16 mouse cellular contexts compared by ENCODE assay signal in the genomic region with DNA sequence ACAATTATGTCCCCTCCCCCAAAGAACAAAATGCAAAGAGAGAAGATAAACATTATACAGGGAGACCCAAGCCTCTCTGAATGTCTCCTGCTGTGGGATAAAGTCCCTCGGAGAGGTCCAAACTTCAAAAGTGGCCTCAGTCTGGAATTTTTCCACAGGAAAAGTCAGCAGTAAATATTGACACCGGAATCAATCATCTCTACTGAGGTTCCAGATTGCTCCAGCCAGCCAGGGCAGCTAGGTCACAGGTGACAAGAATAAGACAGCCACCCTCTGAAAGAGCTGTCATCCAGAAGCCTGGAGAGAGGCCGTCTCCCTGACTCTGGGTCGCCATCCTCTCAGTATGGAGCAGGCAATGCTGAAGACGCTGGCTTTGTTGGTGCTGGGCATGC. TPM values are rescaled to one million over a fixed set of nuclear protein-coding genes. Genes with fewer than 3 reads are reported as not detected.
DNase-seq lines count a peak whose midpoint lies in the region; ATAC-seq and TF ChIP-seq lines count a peak whose summit lies in the region.
"Had no signal": no experiment of that assay in that cellular context is flagged by ENCODE, and none has a peak within 500 bp of the region (broad histone marks: within the 10 kb centered on the region; RNA-seq: fewer than 3 reads in every experiment).

A gene (plus strand): TSS at position 155 of the 392 bp plus-strand sequence.

- peaks cover 18% of the 10 kb centered on the region; the same call in 1 of the 2 replicates for H3K4me1 ChIP-seq in hindbrain, embryonic 13.5 days (replicated peaks)
- H3K4me1 ChIP-seq in hindbrain, embryonic 11.5 days (replicated peaks; ENCODE audit: control insufficient read depth, insufficient read depth, low read length), result no peaks in the 10 kb centered on the region
- no peaks in the 10 kb centered on the region for H3K4me1 ChIP-seq in liver, embryonic 16.5 days (ENCODE audit: control insufficient read depth, low read depth, low read length)
- no peaks in the 10 kb centered on the region for H3K4me1 ChIP-seq in lung, postnatal 0 days (ENCODE audit: insufficient read depth, low read depth, low read length)
- H3K4me1 ChIP-seq: heart, embryonic 12.5 days had no signal

- ATAC-seq in hindbrain, embryonic 13.5 days (ENCODE audit: low FRiP score), result no peak
- ATAC-seq in hindbrain, embryonic 11.5 days (ENCODE audit: low FRiP score), result no peak
- peak; percentile 82 for ATAC-seq in liver, embryonic 16.5 days (ENCODE audit: low read depth)
- ATAC-seq in megakaryocyte-erythroid progenitor cell, adult 5-6 weeks (replicated peaks; ENCODE audit: low FRiP score, low TSS enrichment, poor library complexity, severe bottlenecking), result no peak
- ATAC-seq in lung, postnatal 0 days, result no peak

- peak within 1 kb of the TSS; percentile 15; the same call in 1 of the 2 replicates for H3K27ac ChIP-seq in hindbrain, embryonic 13.5 days
- H3K27ac ChIP-seq in hindbrain, embryonic 11.5 days (ENCODE audit: low read depth, low read length), result no peak within 1 kb of the TSS
- H3K27ac ChIP-seq in liver, embryonic 16.5 days (ENCODE audit: low read length), result peak within 1 kb of the TSS; percentile 83
- no peak within 1 kb of the TSS for H3K27ac ChIP-seq in lung, postnatal 0 days (ENCODE audit: low read length)
- H3K27ac ChIP-seq: forebrain, embryonic 12.5 days had no signal

- H3K27me3 ChIP-seq in hindbrain, embryonic 13.5 days, result no peaks in the 10 kb centered on the region
- no peaks in the 10 kb centered on the region for H3K27me3 ChIP-seq in hindbrain, embryonic 11.5 days (ENCODE audit: control insufficient read depth, insufficient read depth, low read length)
- H3K27me3 ChIP-seq in liver, embryonic 16.5 days (ENCODE audit: control insufficient read depth, insufficient read depth, low read depth, low read length), result no peaks in the 10 kb centered on the region
- no peaks in the 10 kb centered on the region for H3K27me3 ChIP-seq in lung, postnatal 0 days (replicated peaks; ENCODE audit: insufficient read depth, low read length)
- H3K27me3 ChIP-seq: heart, embryonic 12.5 days had no signal

- H3K4me3 ChIP-seq in hindbrain, embryonic 13.5 days, result no peak within 1 kb of the TSS
- H3K4me3 ChIP-seq in hindbrain, embryonic 11.5 days (ENCODE audit: low read depth, low read length), result no peak within 1 kb of the TSS
- peak within 1 kb of the TSS; percentile 36 for H3K4me3 ChIP-seq in liver, embryonic 16.5 days (ENCODE audit: low read depth, low read length)
- H3K4me3 ChIP-seq in lung, postnatal 0 days (ENCODE audit: low read depth, low read length), result no peak within 1 kb of the TSS
- H3K4me3 ChIP-seq: forebrain, embryonic 12.5 days; heart, embryonic 12.5 days had no signal

- no peaks in the 10 kb centered on the region for H3K36me3 ChIP-seq in hindbrain, embryonic 13.5 days
- H3K36me3 ChIP-seq in hindbrain, embryonic 11.5 days (ENCODE audit: control insufficient read depth, insufficient read depth, low read length), result no peaks in the 10 kb centered on the region
- no peaks in the 10 kb centered on the region for H3K36me3 ChIP-seq in liver, embryonic 16.5 days (ENCODE audit: control insufficient read depth, insufficient read depth)
- no peaks in the 10 kb centered on the region for H3K36me3 ChIP-seq in lung, postnatal 0 days (ENCODE audit: insufficient read depth, low read length)
- H3K36me3 ChIP-seq: forebrain, embryonic 12.5 days; heart, embryonic 12.5 days had no signal

- no peak for TF ChIP-seq CTCF in lung, postnatal 0 days (IDR thresholded peaks at IDR 0.05)

- H3K9ac ChIP-seq in hindbrain, embryonic 13.5 days, result no peak within 1 kb of the TSS
- no peak within 1 kb of the TSS for H3K9ac ChIP-seq in hindbrain, embryonic 11.5 days (ENCODE audit: low read depth, low read length)
- H3K9ac ChIP-seq in liver, embryonic 16.5 days (ENCODE audit: low read depth, low read length), result peak within 1 kb of the TSS; percentile 23; the same call in 1 of the 2 replicates
- no peak within 1 kb of the TSS for H3K9ac ChIP-seq in lung, postnatal 0 days (replicated peaks; ENCODE audit: low read depth)
- H3K9ac ChIP-seq: forebrain, embryonic 12.5 days; heart, embryonic 12.5 days had no signal

- no peak for DNase-seq in hindbrain, embryonic 11.5 days (ENCODE audit: low spot score)
- DNase-seq in kidney, adult 18-20 months, result peak; percentile 45
- peak; percentile 63 for DNase-seq in kidney, postnatal 14 days
- no peak for DNase-seq in lung, postnatal 0 days (ENCODE audit: low spot score)
- DNase-seq in spleen, adult 18-20 months, result no peak
- DNase-seq: cerebellum, postnatal 10 days; gastrocnemius, postnatal 10 days; layer of hippocampus, adult 9-11 months; lung, postnatal 14 days had no signal

- no peak within 1 kb of the TSS for H3K4me2 ChIP-seq in hindbrain, embryonic 13.5 days
- H3K4me2 ChIP-seq in hindbrain, embryonic 11.5 days (replicated peaks; ENCODE audit: low read depth, low read length), result no peak within 1 kb of the TSS
- H3K4me2 ChIP-seq in liver, embryonic 16.5 days (ENCODE audit: low read depth, low read length), result peak within 1 kb of the TSS; percentile 37
- no peak within 1 kb of the TSS for H3K4me2 ChIP-seq in lung, postnatal 0 days (replicated peaks; ENCODE audit: low read depth, low read length)
- H3K4me2 ChIP-seq: forebrain, embryonic 12.5 days; heart, embryonic 12.5 days had no signal

- WGBS in hindbrain, embryonic 13.5 days, result 75% methylated on average over 5 of the region's 5 CpGs
- WGBS in hindbrain, embryonic 11.5 days, result 74% methylated on average over 5 of the region's 5 CpGs
- 47% methylated on average over 5 of the region's 5 CpGs for WGBS in liver, embryonic 16.5 days (ENCODE audit: insufficient replicate concordance)
- WGBS in lung, postnatal 0 days, result 46% methylated on average over 5 of the region's 5 CpGs

- TF ChIP-seq EP300 in lung, postnatal 0 days (IDR thresholded peaks at IDR 0.05), result no peak

- no peaks in the 10 kb centered on the region for H3K9me3 ChIP-seq in hindbrain, embryonic 13.5 days
- H3K9me3 ChIP-seq in hindbrain, embryonic 11.5 days (ENCODE audit: control insufficient read depth, low read length), result no peaks in the 10 kb centered on the region
- no peaks in the 10 kb centered on the region for H3K9me3 ChIP-seq in liver, embryonic 16.5 days (replicated peaks; ENCODE audit: control insufficient read depth, low read length)
- no peaks in the 10 kb centered on the region for H3K9me3 ChIP-seq in lung, postnatal 0 days (ENCODE audit: low read length)
- H3K9me3 ChIP-seq: forebrain, embryonic 12.5 days; heart, embryonic 12.5 days had no signal

RNA-seq across cellular contexts. Expression of the gene that starts here (rescaled TPM):
- polyA plus RNA-seq in hindbrain, embryonic 13.5 days (2015; fragmentation: Nextera tagmentation; extraction: Ambion mirVana), result 0.39 TPM in 1 of 2 replicates, not detected in the other
- polyA plus RNA-seq in hindbrain, embryonic 11.5 days (2014; fragmentation: Nextera tagmentation; extraction: Ambion mirVana), result 0.17 TPM in 1 of 2 replicates, not detected in the other
- 472 and 497 TPM in 2 replicates for polyA plus RNA-seq in liver, embryonic 16.5 days (2015; fragmentation: Nextera tagmentation; extraction: Ambion mirVana)
- total RNA-seq in megakaryocyte-erythroid progenitor cell, adult 5-6 weeks (2014; fragmentation: Nextera tagmentation), result not detected in 2 replicates
- total RNA-seq in megakaryocyte-erythroid progenitor cell, adult 5-6 weeks (2017), result not detected in 2 replicates
- not detected in 2 replicates for polyA plus RNA-seq in lung, postnatal 0 days (2015; fragmentation: Nextera tagmentation; extraction: Ambion mirVana)
- total RNA-seq: MEL had no signal
- polyA plus RNA-seq: forebrain, embryonic 12.5 days; limb, embryonic 11.5 days had no signal

Comparison
In these comparisons a context has a peak if more than half of its experiments do, and no peak if none do; other contexts are left out.
1. RNA of the gene that starts here (polyA plus RNA-seq): 472 to 497 TPM in liver, embryonic 16.5 days; not detected in lung, postnatal 0 days, 0.39 TPM in hindbrain, embryonic 13.5 days and 0.17 TPM in hindbrain, embryonic 11.5 days; every median in the first group is over 100 times any median in the second.
2. H3K27ac ChIP-seq: peak in hindbrain, embryonic 13.5 days (single experiment) and liver, embryonic 16.5 days (single experiment); none in hindbrain, embryonic 11.5 days (single experiment) and lung, postnatal 0 days (single experiment).
3. DNase-seq: peak in kidney, adult 18-20 months (single experiment) and kidney, postnatal 14 days (single experiment); none in hindbrain, embryonic 11.5 days (single experiment), lung, postnatal 0 days (single experiment) and spleen, adult 18-20 months (0 of 2).